ENCODE assay signal across 16 mouse cellular contexts in the genomic region with DNA sequence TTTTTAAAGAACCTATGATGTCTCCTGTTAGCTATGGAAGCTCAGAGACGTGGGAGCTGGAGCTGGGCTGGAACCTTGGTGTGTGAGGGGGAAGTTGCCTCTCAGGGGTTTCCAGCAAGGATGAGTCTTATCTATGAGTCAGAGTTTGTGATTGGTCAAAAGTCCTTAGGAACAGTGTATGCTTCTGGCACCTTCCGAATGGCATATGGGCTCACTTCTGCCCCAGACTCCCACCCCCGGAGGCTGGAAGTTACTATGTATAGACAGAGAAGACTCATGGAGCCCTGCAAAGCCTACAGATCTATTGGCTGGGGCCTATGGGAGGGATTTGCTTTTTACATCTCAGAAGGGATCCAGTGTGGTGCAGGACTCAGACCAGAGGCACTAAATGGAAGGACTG.
DNase-seq lines count a peak whose midpoint lies in the region; ATAC-seq lines count a peak whose summit lies in the region.
"Had no signal": no experiment of that assay in that cellular context is flagged by ENCODE, and none has a peak within 500 bp of the region (broad histone marks: within the 10 kb centered on the region; RNA-seq: fewer than 3 reads in every experiment).

No protein-coding gene starts in this region.

- no peak overlapping the region for H3K4me3 ChIP-seq in heart, embryonic 11.5 days (ENCODE audit: low read depth, low read length)
- H3K4me3 ChIP-seq: embryonic facial prominence, embryonic 15.5 days; midbrain, embryonic 12.5 days had no signal

- no peaks in the 10 kb centered on the region for H3K27me3 ChIP-seq in heart, embryonic 11.5 days (ENCODE audit: control insufficient read depth, insufficient read depth, low read length)
- H3K27me3 ChIP-seq: embryonic facial prominence, embryonic 15.5 days; midbrain, embryonic 12.5 days had no signal

- H3K9ac ChIP-seq in heart, embryonic 11.5 days (ENCODE audit: low read depth, low read length), result no peak overlapping the region
- H3K9ac ChIP-seq: embryonic facial prominence, embryonic 15.5 days; midbrain, embryonic 12.5 days had no signal

- ATAC-seq in heart, embryonic 11.5 days (replicated peaks; ENCODE audit: insufficient number of reproducible peaks, low FRiP score, low TSS enrichment), result no peak
- ATAC-seq: hindbrain, postnatal 0 days had no signal

- no peak overlapping the region for H3K27ac ChIP-seq in heart, embryonic 11.5 days (ENCODE audit: low read depth, low read length)
- H3K27ac ChIP-seq: embryonic facial prominence, embryonic 15.5 days; hindbrain, postnatal 0 days; midbrain, embryonic 12.5 days had no signal

- no peak overlapping the region for H3K4me2 ChIP-seq in heart, embryonic 11.5 days
- H3K4me2 ChIP-seq: embryonic facial prominence, embryonic 15.5 days; midbrain, embryonic 12.5 days had no signal

- H3K36me3 ChIP-seq in heart, embryonic 11.5 days (ENCODE audit: control insufficient read depth, insufficient read depth, low read length), result no peaks in the 10 kb centered on the region
- H3K36me3 ChIP-seq: embryonic facial prominence, embryonic 15.5 days; midbrain, embryonic 12.5 days had no signal

- DNase-seq in heart, adult 11 months, result peak; percentile 64
- DNase-seq in MEL-GATA-1-ER (ENCODE audit: extremely low read depth, low read depth) (peak; percentile 3), adipocyte (ENCODE audit: low spot score) (no peak)
- DNase-seq in layer of hippocampus, postnatal 36 days, result peak; percentile 20 to 26
- peak; percentile 67 to 72 for DNase-seq in right cerebral cortex, adult 2 months (ENCODE audit: low spot score in 2 of 2)
- no peak for DNase-seq in ovary, adult 18-20 months (ENCODE audit: low spot score)
- DNase-seq in adrenal gland, postnatal 10 days, result no peak
- DNase-seq: adrenal gland, postnatal 25 days; kidney, adult 18-20 months; kidney, postnatal 25 days; lung, adult 2 months; lung, postnatal 4 days had no signal

- no peaks in the 10 kb centered on the region for H3K4me1 ChIP-seq in heart, embryonic 11.5 days (ENCODE audit: control insufficient read depth, insufficient read depth, low read length)
- H3K4me1 ChIP-seq: embryonic facial prominence, embryonic 15.5 days had no signal

- WGBS in heart, embryonic 11.5 days (ENCODE audit: insufficient replicate concordance), result 67% methylated on average over 3 of the region's 3 CpGs

- no peaks in the 10 kb centered on the region for H3K9me3 ChIP-seq in heart, embryonic 11.5 days (replicated peaks; ENCODE audit: control insufficient read depth, low read length)
- H3K9me3 ChIP-seq: embryonic facial prominence, embryonic 15.5 days; midbrain, embryonic 12.5 days had no signal

Comparison
In these comparisons a context has a peak if more than half of its experiments do, and no peak if none do; other contexts are left out.
1. DNase-seq: peak in heart, adult 11 months (single experiment), MEL-GATA-1-ER (single experiment), layer of hippocampus, postnatal 36 days (2 of 2) and right cerebral cortex, adult 2 months (2 of 2); none in ovary, adult 18-20 months (single experiment), adipocyte (single experiment) and adrenal gland, postnatal 10 days (single experiment).